Mouse (Mus musculus) midbrain, embryonic 12.5 days (tissue): ENCODE data around the gene Abcb6. TPM values are rescaled to one million over a fixed set of nuclear protein-coding genes. Genes with fewer than 3 reads are reported as not detected.

Experiments
- ATAC-seq: fragments of 200-750 bp; cut with Nextera tagmentation; 2 replicates; pipeline ENCODE4 v1.8.0; 2017; ENCODE audit warnings: low read depth, moderate TSS enrichment, moderate library complexity; ENCODE audit not compliant: low FRiP score
- H3K27ac ChIP-seq: fragments of 300-500 bp; sonication (generic); replicated peaks from 2 replicates; pipeline ENCODE4 v1.5.1; 2016; ENCODE audit warnings: mild to moderate bottlenecking
- H3K27me3 ChIP-seq: fragments of 300-500 bp; sonication (generic); 2 replicates; pipeline ENCODE4 v1.6.1; 2016; ENCODE audit warnings: mild to moderate bottlenecking
- H3K36me3 ChIP-seq: fragments of 300-500 bp; sonication (generic); 2 replicates; pipeline ENCODE4 v1.6.1; 2016
- H3K4me1 ChIP-seq: fragments of 300-500 bp; sonication (generic); 2 replicates; pipeline ENCODE4 v1.6.1; 2016
- H3K4me2 ChIP-seq: fragments of 300-500 bp; sonication (generic); replicated peaks from 2 replicates; pipeline ENCODE4 v1.6.1; 2016; ENCODE audit warnings: mild to moderate bottlenecking, moderate library complexity
- H3K4me3 ChIP-seq: fragments of 300-500 bp; sonication (generic); 2 replicates; pipeline ENCODE4 v1.5.1; 2016; ENCODE audit warnings: mild to moderate bottlenecking
- H3K9ac ChIP-seq: fragments of 300-500 bp; sonication (generic); replicated peaks from 2 replicates; pipeline ENCODE4 v1.6.1; 2016; ENCODE audit warnings: mild to moderate bottlenecking, moderate library complexity
- H3K9me3 ChIP-seq: fragments of 300-500 bp; sonication (generic); 2 replicates; pipeline ENCODE4 v1.6.1; 2016; ENCODE audit warnings: mild to moderate bottlenecking
- WGBS: fragments of 180-500 bp; shearing (Covaris S2); methylation state at CpG from one replicate; pipeline ENCODE4 v1.1.7; 2016; 5-methylcytosine and 5-hydroxymethylcytosine counted together
- polyA plus RNA-seq: library from polyadenylated mRNA; unstranded; fragments of >200 nt; fragmentation: Nextera tagmentation; extraction: Ambion mirVana; gene quantifications from 2 replicates; pipeline ENCODE4 v1.2.1, GENCODE M21; 2016

Gene Abcb6
- 32.0 and 32.6 TPM in 2 replicates for polyA plus RNA-seq

- Histone ChIP-seq H3K36me3 (peaks cover 54% of the 10 kb centered on the region), H3K9me3 (no peaks in the 10 kb centered on the region), H3K4me3 (peak within 1 kb of the TSS; percentile 61), H3K4me2 (peak within 1 kb of the TSS; percentile 99), H3K4me1 (peaks cover 23% of the 10 kb centered on the region), H3K27ac (peak within 1 kb of the TSS; percentile 63), H3K27me3 (no peaks in the 10 kb centered on the region), H3K9ac (peak within 1 kb of the TSS; percentile 71)
- under 1% methylated on average over 31 of the region's 31 CpGs for WGBS
- ATAC-seq = peak; percentile 93
Observed at GRCm38 (mm10) chr1:75180105-75180590, at the start of gene Abcb6. TSS of gene Abcb6 (minus strand) at chr1:75180392.

- 73% methylated on average over 4 of the region's 4 CpGs for WGBS
- H3K4me2 ChIP-seq = no peak overlapping the region
- H3K27me3 ChIP-seq = peaks cover 28% of the 10 kb centered on the region
- no peaks in the 10 kb centered on the region for H3K36me3 ChIP-seq
- ATAC-seq = no peak
- H3K27ac ChIP-seq = no peak overlapping the region
- no peak overlapping the region for H3K4me3 ChIP-seq
- no peaks in the 10 kb centered on the region for H3K4me1 ChIP-seq
- no peak overlapping the region for H3K9ac ChIP-seq
- H3K9me3 ChIP-seq = no peaks in the 10 kb centered on the region
Observed at GRCm38 (mm10) chr1:75229158-75229557, 49.0 kb upstream of the Abcb6 start.

- no peak overlapping the region for H3K4me2 ChIP-seq
- no peaks in the 10 kb centered on the region for H3K9me3 ChIP-seq
- H3K27ac ChIP-seq = no peak overlapping the region
- H3K4me1 ChIP-seq = no peaks in the 10 kb centered on the region
- no peak for ATAC-seq
- 83% methylated on average over 1 of the region's 1 CpGs for WGBS
- H3K9ac ChIP-seq = no peak overlapping the region
- H3K36me3 ChIP-seq = no peaks in the 10 kb centered on the region
- H3K4me3 ChIP-seq = no peak overlapping the region
- H3K27me3 ChIP-seq = peaks cover 37% of the 10 kb centered on the region
Observed at GRCm38 (mm10) chr1:75227653-75228052, 47.5 kb upstream of the Abcb6 start.

- H3K27ac ChIP-seq = no peak overlapping the region
- H3K36me3 ChIP-seq = no peaks in the 10 kb centered on the region
- no peak overlapping the region for H3K9ac ChIP-seq
- H3K4me2 ChIP-seq = no peak overlapping the region
- no peak overlapping the region for H3K4me3 ChIP-seq
- no peaks in the 10 kb centered on the region for H3K9me3 ChIP-seq
- no peak for ATAC-seq
- no peaks in the 10 kb centered on the region for H3K4me1 ChIP-seq
- 78% methylated on average over 2 of the region's 2 CpGs for WGBS
- H3K27me3 ChIP-seq = peaks cover 47% of the 10 kb centered on the region
Observed at GRCm38 (mm10) chr1:75226138-75226537, 45.9 kb upstream of the Abcb6 start.

- WGBS = 70% methylated on average over 3 of the region's 3 CpGs
- Histone ChIP-seq H3K4me2 (no peak overlapping the region), H3K9me3 (no peaks in the 10 kb centered on the region), H3K36me3 (no peaks in the 10 kb centered on the region), H3K27me3 (peaks cover 53% of the 10 kb centered on the region), H3K27ac (no peak overlapping the region), H3K9ac (no peak overlapping the region), H3K4me3 (no peak overlapping the region), H3K4me1 (no peaks in the 10 kb centered on the region)
- no peak for ATAC-seq
Observed at GRCm38 (mm10) chr1:75225473-75225872, 45.3 kb upstream of the Abcb6 start.

- Histone ChIP-seq H3K36me3 (no peaks in the 10 kb centered on the region), H3K4me2 (no peak overlapping the region), H3K27me3 (peaks cover 67% of the 10 kb centered on the region), H3K4me1 (peaks cover 13% of the 10 kb centered on the region), H3K9me3 (no peaks in the 10 kb centered on the region), H3K4me3 (no peak overlapping the region), H3K27ac (no peak overlapping the region), H3K9ac (no peak overlapping the region)
- ATAC-seq = no peak
- WGBS = 76% methylated on average over 6 of the region's 6 CpGs
Observed at GRCm38 (mm10) chr1:75223532-75223931, 43.3 kb upstream of the Abcb6 start.

GRCm38 (mm10) chr1:75222926-75223325, 42.7 kb upstream of the Abcb6 start:
- Histone ChIP-seq H3K27ac (no peak overlapping the region), H3K9ac (no peak overlapping the region), H3K36me3 (no peaks in the 10 kb centered on the region), H3K4me1 (peaks cover 19% of the 10 kb centered on the region), H3K27me3 (peaks cover 73% of the 10 kb centered on the region), H3K4me2 (no peak overlapping the region), H3K9me3 (no peaks in the 10 kb centered on the region), H3K4me3 (no peak overlapping the region)
- WGBS = 90% methylated on average over 6 of the region's 6 CpGs
- ATAC-seq = no peak

GRCm38 (mm10) chr1:75221538-75221937, 41.3 kb upstream of the Abcb6 start:
- Histone ChIP-seq H3K4me3 (no peak overlapping the region), H3K4me1 (peaks cover 20% of the 10 kb centered on the region), H3K36me3 (no peaks in the 10 kb centered on the region), H3K27me3 (peaks cover 79% of the 10 kb centered on the region), H3K4me2 (no peak overlapping the region), H3K27ac (no peak overlapping the region), H3K9me3 (no peaks in the 10 kb centered on the region), H3K9ac (no peak overlapping the region)
- ATAC-seq = no peak
- 78% methylated on average over 3 of the region's 3 CpGs for WGBS

GRCm38 (mm10) chr1:75219531-75219930, 39.3 kb upstream of the Abcb6 start, which contains the start of gene Tuba4a:
TSS of gene Tuba4a (minus strand) at chr1:75219865.
- 1% methylated on average over 34 of the region's 34 CpGs for WGBS
- Histone ChIP-seq H3K36me3 (peaks cover 15% of the 10 kb centered on the region), H3K9me3 (no peaks in the 10 kb centered on the region), H3K27me3 (peaks cover 81% of the 10 kb centered on the region), H3K9ac (peak within 1 kb of the TSS; percentile 60), H3K4me2 (peak within 1 kb of the TSS; percentile 86), H3K27ac (no peak within 1 kb of the TSS), H3K4me1 (peaks cover 20% of the 10 kb centered on the region), H3K4me3 (peak within 1 kb of the TSS; percentile 52)
- 0 out of 2 replicates have a peak, but pooled peaks have one; percentile 44 for ATAC-seq

GRCm38 (mm10) chr1:75219078-75219477, 38.9 kb upstream of the Abcb6 start:
- H3K9ac ChIP-seq = peak overlapping the region; percentile 60
- H3K27ac ChIP-seq = no peak overlapping the region
- H3K27me3 ChIP-seq = peaks cover 81% of the 10 kb centered on the region
- H3K4me1 ChIP-seq = peaks cover 20% of the 10 kb centered on the region
- ATAC-seq = peak; percentile 87
- under 1% methylated on average over 24 of the region's 24 CpGs for WGBS
- peaks cover 19% of the 10 kb centered on the region for H3K36me3 ChIP-seq
- no peaks in the 10 kb centered on the region for H3K9me3 ChIP-seq
- peak overlapping the region; percentile 86 for H3K4me2 ChIP-seq
- peak overlapping the region; percentile 52 for H3K4me3 ChIP-seq

GRCm38 (mm10) chr1:75218227-75219001, 38.2 kb upstream of the Abcb6 start:
- H3K27me3 ChIP-seq = peaks cover 77% of the 10 kb centered on the region
- peaks cover 20% of the 10 kb centered on the region for H3K4me1 ChIP-seq
- peak overlapping the region; percentile 50; the same call in 1 of the 2 replicates for H3K9ac ChIP-seq
- H3K4me2 ChIP-seq = peak overlapping the region; percentile 86
- H3K9me3 ChIP-seq = no peaks in the 10 kb centered on the region
- H3K4me3 ChIP-seq = peak overlapping the region; percentile 52
- 3% methylated on average over 38 of the region's 38 CpGs for WGBS
- ATAC-seq = peak; percentile 68; the same call in 1 of the 2 replicates
- H3K27ac ChIP-seq = no peak overlapping the region
- H3K36me3 ChIP-seq = peaks cover 26% of the 10 kb centered on the region

GRCm38 (mm10) chr1:75217893-75218226, 37.7 kb upstream of the Abcb6 start:
- H3K4me3 ChIP-seq = peak overlapping the region; percentile 52; the same call in 1 of the 2 replicates
- peaks cover 22% of the 10 kb centered on the region for H3K4me1 ChIP-seq
- H3K27me3 ChIP-seq = peaks cover 73% of the 10 kb centered on the region
- no peak overlapping the region for H3K9ac ChIP-seq
- ATAC-seq = no peak
- H3K4me2 ChIP-seq = no peak overlapping the region
- H3K9me3 ChIP-seq = no peaks in the 10 kb centered on the region
- WGBS = 6% methylated on average over 6 of the region's 6 CpGs
- H3K36me3 ChIP-seq = peaks cover 31% of the 10 kb centered on the region
- H3K27ac ChIP-seq = no peak overlapping the region
